7 mouse cellular contexts compared by ENCODE assay signal in genomic region chr5:66150106-66150705, GRCm38 (mm10). TPM values are rescaled to one million over a fixed set of nuclear protein-coding genes. Genes with fewer than 3 reads are reported as not detected.
DNase-seq lines count a peak whose midpoint lies in the region; ATAC-seq and TF ChIP-seq lines count a peak whose summit lies in the region.

No protein-coding gene starts in this region.

- no peak for DNase-seq in lung, postnatal 0 days (ENCODE audit: low spot score)
- no peak for DNase-seq in lung, postnatal 14 days
- no peak for DNase-seq in limb, embryonic 10.5 days (ENCODE audit: low spot score)
- peak; percentile 30 for DNase-seq in splenic B cell, adult 2 months (ENCODE audit: low read depth, low spot score)
- no peak for DNase-seq in adrenal gland, postnatal 36 days
- DNase-seq in MN1 (ENCODE audit: low spot score), result no peak

- peak overlapping the region; percentile 61 for H3K4me3 ChIP-seq in lung, postnatal 0 days (ENCODE audit: low read depth, low read length)
- H3K4me3 ChIP-seq in embryonic fibroblast, embryonic 13.5 days (ENCODE audit: insufficient read depth, low read length), result peak overlapping the region; percentile 65
- peak overlapping the region; percentile 60 for H3K4me3 ChIP-seq in limb, embryonic 10.5 days

- H3K9ac ChIP-seq in lung, postnatal 0 days (replicated peaks; ENCODE audit: low read depth), result peak overlapping the region; percentile 51; the same call in 1 of the 2 replicates

- 0 out of 2 replicates have a peak, but pooled peaks cover 2% of the 10 kb centered on the region for H3K27me3 ChIP-seq in lung, postnatal 0 days (replicated peaks; ENCODE audit: insufficient read depth, low read length)
- H3K27me3 ChIP-seq in limb, embryonic 10.5 days (ENCODE audit: low read depth, poor library complexity, severe bottlenecking), result peaks cover 72% of the 10 kb centered on the region
- H3K27me3 ChIP-seq in splenic B cell, adult 2 months (ENCODE audit: control insufficient read depth, insufficient read depth, low read length, poor library complexity, severe bottlenecking), result peaks cover 2% of the 10 kb centered on the region; the same call in 1 of the 2 replicates

- peak; percentile 16 for ATAC-seq in lung, postnatal 0 days

- H3K4me2 ChIP-seq in lung, postnatal 0 days (replicated peaks; ENCODE audit: low read depth, low read length), result peak overlapping the region; percentile 87

- 2% methylated on average over 18 of the region's 18 CpGs for WGBS in lung, postnatal 0 days
- WGBS in limb, embryonic 10.5 days, result under 1% methylated on average over 18 of the region's 18 CpGs

- H3K9me3 ChIP-seq in lung, postnatal 0 days (ENCODE audit: low read length), result no peaks in the 10 kb centered on the region
- no peaks in the 10 kb centered on the region for H3K9me3 ChIP-seq in limb, embryonic 10.5 days (replicated peaks)

- no peaks in the 10 kb centered on the region for H3K36me3 ChIP-seq in lung, postnatal 0 days (ENCODE audit: insufficient read depth, low read length)
- H3K36me3 ChIP-seq in limb, embryonic 10.5 days, result no peaks in the 10 kb centered on the region
- no peaks in the 10 kb centered on the region for H3K36me3 ChIP-seq in splenic B cell, adult 2 months (ENCODE audit: control insufficient read depth, insufficient read depth, low read length, poor library complexity, severe bottlenecking)

- TF ChIP-seq POLR2A in embryonic fibroblast, embryonic 13.5 days (IDR thresholded peaks at IDR 0.05; ENCODE audit: low read depth, low read length), result no peak

- no peak for TF ChIP-seq CTCF in lung, postnatal 0 days (IDR thresholded peaks at IDR 0.05)
- TF ChIP-seq CTCF in embryonic fibroblast, embryonic 13.5 days (IDR thresholded peaks at IDR 0.05; ENCODE audit: borderline replicate concordance, insufficient read depth, low read length), result no peak

- no peak for TF ChIP-seq EP300 in lung, postnatal 0 days (IDR thresholded peaks at IDR 0.05)

- H3K4me1 ChIP-seq in lung, postnatal 0 days (ENCODE audit: insufficient read depth, low read depth, low read length), result no peaks in the 10 kb centered on the region
- H3K4me1 ChIP-seq in embryonic fibroblast, embryonic 13.5 days (ENCODE audit: control insufficient read depth, insufficient read depth, low read length), result no peaks in the 10 kb centered on the region
- peaks cover 21% of the 10 kb centered on the region for H3K4me1 ChIP-seq in limb, embryonic 10.5 days

- H3K27ac ChIP-seq in lung, postnatal 0 days (ENCODE audit: low read length), result peak overlapping the region; percentile 87
- no peak overlapping the region for H3K27ac ChIP-seq in embryonic fibroblast, embryonic 13.5 days (ENCODE audit: insufficient read depth, low read length)
- H3K27ac ChIP-seq in limb, embryonic 10.5 days, result peak overlapping the region; percentile 50; the same call in 1 of the 2 replicates

RNA-seq across cellular contexts. Expression of gene Rbm47, which starts 22.7 kb away (rescaled TPM):
- polyA plus RNA-seq in lung, postnatal 0 days (2015; fragmentation: Nextera tagmentation; extraction: Ambion mirVana), result 41.5 and 50.2 TPM in 2 replicates
- polyA plus RNA-seq in embryonic fibroblast, embryonic 13.5 days (2011; ENCODE audit: insufficient read length, low read depth, missing spikeins), result 1.1 and 1.2 TPM in 2 replicates
- polyA plus RNA-seq in limb, embryonic 10.5 days (2016; fragmentation: Nextera tagmentation; extraction: Ambion mirVana), result 1.1 TPM in 2 replicates
- 100 to 1,000 TPM; 102 to 121 TPM for total RNA-seq in adrenal gland, postnatal 36 days (2021)

Comparison
In these comparisons a context has a peak if more than half of its experiments do, and no peak if none do; other contexts are left out.
1. RNA of gene Rbm47, which starts 22.7 kb away (polyA plus RNA-seq): 41.5 to 50.2 TPM in lung, postnatal 0 days; 1.1 to 1.2 TPM in embryonic fibroblast, embryonic 13.5 days and 1.1 TPM in limb, embryonic 10.5 days; every median in the first group is over 10 times any median in the second.
2. Peak in every context shown above with its lines, with median percentiles within 50 percentile points of each other: H3K4me3 ChIP-seq.